Mouse (Mus musculus): Measurements from ENCODE around the gene Mup21. TPM values are rescaled to one million over a fixed set of nuclear protein-coding genes. Genes with fewer than 3 reads are reported as not detected.
"Not testable (repeated sequence)": the region's sequence is repeated elsewhere in the genome, so short reads cannot be mapped to it uniquely, and the experiment has no call there.

Gene Mup21
- total RNA-seq (2021): not detected
- long read RNA-seq, experiment 1: 0 reads
- long read RNA-seq, experiment 2: 0 reads

- no peak for DNase-seq
- intact Hi-C loops (cut with DNase I): no loop called here
Observed at GRCm38 (mm10) chr4:62150811-62151210, at the start of gene Mup21. Gene Mup21 (minus strand): TSS chr4:62150863.

GRCm38 (mm10) chr4:62199923-62200529 lies 49.4 kb upstream of the Mup21 start:
- intact Hi-C loops (cut with DNase I): loop anchor here (10.0 kb wide), 1 partner anchor 205 kb away; the partner anchor contains the start of genes Cdc26 and Prpf4
- no peak for DNase-seq

GRCm38 (mm10) chr4:62188778-62189177 lies 38.1 kb upstream of the Mup21 start:
- intact Hi-C loops (cut with DNase I): no loop called here
- DNase-seq: no peak

- intact Hi-C loops (cut with DNase I): no loop called here
- DNase-seq: peak in 1 of 2 experiments; percentile 4
Observed at GRCm38 (mm10) chr4:62177282-62177681, 26.6 kb upstream of the Mup21 start.

GRCm38 (mm10) chr4:62174471-62174870 lies 23.8 kb upstream of the Mup21 start:
- intact Hi-C loops (cut with DNase I): no loop called here
- DNase-seq: no peak

GRCm38 (mm10) chr4:62167636-62168035 lies 17.0 kb upstream of the Mup21 start:
- intact Hi-C loops (cut with DNase I); DNase-seq: not testable (repeated sequence)

GRCm38 (mm10) chr4:62158401-62158800 lies 7.7 kb upstream of the Mup21 start:
- intact Hi-C loops (cut with DNase I): no loop called here
- no peak for DNase-seq

GRCm38 (mm10) chr4:62133706-62134105 lies 17.0 kb downstream of the Mup21 start:
- intact Hi-C loops (cut with DNase I): loop anchor here (5.0 kb wide), 1 partner anchor 94 kb away; no protein-coding TSS in a partner anchor
- peak; percentile 28 to 56 for DNase-seq

- intact Hi-C loops (cut with DNase I): not testable (repeated sequence)
Observed at GRCm38 (mm10) chr4:62103366-62103765, 47.3 kb downstream of the Mup21 start.

More at GRCm38 (mm10) chr4:62103366-62103765, 47.3 kb downstream of the Mup21 start:
- DNase-seq: peak in 1 of 2 experiments; percentile 10

Other genes starting within 250 kb of the Mup21 start
- not detected for gene Mup20, start 96.7 kb downstream of the Mup21 start, total RNA-seq (2021)
- gene Mup3, start 63.5 kb downstream of the Mup21 start, total RNA-seq (2021): not detected
- gene Zfp37, start 80.2 kb upstream of the Mup21 start, total RNA-seq (2021): 1 to 10 TPM; 2.3 to 2.8 TPM
- 10 to 100 TPM; 16.2 to 17.2 TPM for gene Slc31a2, start 111.7 kb upstream of the Mup21 start, total RNA-seq (2021)
- gene Fkbp15, start 209.7 kb upstream of the Mup21 start, total RNA-seq (2021): 10 to 100 TPM; 19.5 to 23.6 TPM
- gene Slc31a1, start 209.9 kb upstream of the Mup21 start, total RNA-seq (2021): 10 to 100 TPM; 25.9 to 28.5 TPM

All from heart, postnatal 14 days (tissue).